Mouse (Mus musculus) hindbrain, embryonic 14.5 days (tissue): Measurements from ENCODE around the gene Klf9. TPM values are rescaled to one million over a fixed set of nuclear protein-coding genes. Genes with fewer than 3 reads are reported as not detected.

Source experiments
- ATAC-seq: fragments of 200-750 bp; cut with Nextera tagmentation; 2 replicates; pipeline ENCODE4 v1.8.0; 2017; ENCODE audit warnings: moderate number of reproducible peaks, mild to moderate bottlenecking, moderate TSS enrichment, moderate library complexity; ENCODE audit not compliant: low FRiP score
- DNase-seq: peaks from one replicate; pipeline ENCODE4 v3.0.0-alpha.2; 2015; ENCODE audit warnings: low spot score
- H3K27ac ChIP-seq: fragments of 300-500 bp; sonication (generic); 2 replicates; pipeline ENCODE4 v1.5.1; 2014; ENCODE audit warnings: mild to moderate bottlenecking, moderate library complexity
- H3K27me3 ChIP-seq: fragments of 300-500 bp; sonication (generic); 2 replicates; pipeline ENCODE4 v1.6.1; 2014; ENCODE audit warnings: mild to moderate bottlenecking, low read length, mixed read lengths; ENCODE audit not compliant: control insufficient read depth, insufficient read depth
- H3K36me3 ChIP-seq: fragments of 300-500 bp; sonication (generic); replicated peaks from 2 replicates; pipeline ENCODE4 v1.6.1; 2014; ENCODE audit not compliant: control insufficient read depth, insufficient read depth
- H3K4me1 ChIP-seq: fragments of 300-500 bp; sonication (generic); replicated peaks from 2 replicates; pipeline ENCODE4 v1.6.1; 2014; ENCODE audit warnings: antibody characterized with exemption, low read length, mixed read lengths; ENCODE audit not compliant: control insufficient read depth, insufficient read depth
- H3K4me2 ChIP-seq: fragments of 300-500 bp; sonication (generic); replicated peaks from 2 replicates; pipeline ENCODE4 v1.6.1; 2014; ENCODE audit warnings: mild to moderate bottlenecking, moderate library complexity
- H3K4me3 ChIP-seq: fragments of 300-500 bp; sonication (generic); replicated peaks from 2 replicates; pipeline ENCODE4 v1.5.1; 2014; ENCODE audit warnings: mild to moderate bottlenecking, low read length
- H3K9ac ChIP-seq: fragments of 300-500 bp; sonication (generic); 2 replicates; pipeline ENCODE4 v1.6.1; 2014
- H3K9me3 ChIP-seq: fragments of 300-500 bp; sonication (generic); 2 replicates; pipeline ENCODE4 v1.6.1; 2016; ENCODE audit warnings: low read length; ENCODE audit not compliant: control insufficient read depth
- WGBS: fragments of 180-500 bp; shearing (Covaris S2); extraction: QIAGEN DNeasy Blood & Tissue Kit; methylation state at CpG from one replicate; pipeline ENCODE4 v1.1.7; 2014; 5-methylcytosine and 5-hydroxymethylcytosine counted together
- polyA plus RNA-seq: library from polyadenylated mRNA; unstranded; fragments of >200 nt; fragmentation: Nextera tagmentation; extraction: Ambion mirVana; gene quantifications from 2 replicates; pipeline ENCODE4 v1.2.1, GENCODE M21; 2014

Klf9 gene
- polyA plus RNA-seq, result 2.4 and 3.3 TPM in 2 replicates

GRCm38 (mm10) chr19:23140689-23141317 lies at the start of gene Klf9:
Klf9 (plus strand) TSS chr19:23141226.
- peak within 1 kb of the TSS; percentile 89 for H3K4me2 ChIP-seq
- DNase-seq (peak; percentile 86), ATAC-seq (peak; percentile 94)
- peaks cover 20% of the 10 kb centered on the region for H3K4me1 ChIP-seq
- H3K9me3 ChIP-seq, result no peaks in the 10 kb centered on the region
- H3K36me3 ChIP-seq, result no peaks in the 10 kb centered on the region
- peak within 1 kb of the TSS; percentile 64 for H3K4me3 ChIP-seq
- peak within 1 kb of the TSS; percentile 69 for H3K27ac ChIP-seq
- H3K27me3 ChIP-seq, result peaks cover 66% of the 10 kb centered on the region
- H3K9ac ChIP-seq, result peak within 1 kb of the TSS; percentile 56
- WGBS, result under 1% methylated on average over 52 of the region's 52 CpGs

DNA sequence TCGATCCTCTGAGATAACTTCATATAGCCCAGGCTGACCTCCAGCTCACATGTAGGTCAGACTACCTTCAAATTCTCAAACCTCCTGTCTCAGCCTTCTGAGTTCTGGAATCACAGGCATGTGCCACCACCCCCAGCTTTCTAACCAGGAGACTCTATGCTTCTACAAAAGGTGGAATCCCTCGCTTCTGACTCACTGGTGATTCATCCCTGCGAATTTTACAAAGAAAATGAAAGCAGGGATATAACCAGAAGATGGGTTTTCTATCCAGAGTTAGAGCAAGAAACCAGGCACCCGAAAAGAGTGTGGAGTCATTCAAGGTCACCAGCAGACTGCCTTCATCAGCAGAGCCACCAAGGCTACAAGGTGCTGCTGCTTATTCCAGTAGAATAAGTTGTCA lies 49.4 kb upstream of the Klf9 start:
- H3K9ac ChIP-seq, result no peak overlapping the region
- H3K27me3 ChIP-seq, result no peaks in the 10 kb centered on the region
- no peak overlapping the region for H3K4me2 ChIP-seq
- H3K36me3 ChIP-seq, result no peaks in the 10 kb centered on the region
- no peak for DNase-seq
- 90% methylated on average over 4 of the region's 4 CpGs for WGBS
- peaks cover 3% of the 10 kb centered on the region; the same call in 1 of the 2 replicates for H3K9me3 ChIP-seq
- H3K4me1 ChIP-seq, result no peaks in the 10 kb centered on the region
- ATAC-seq, result no peak
- H3K27ac ChIP-seq, result no peak overlapping the region
- no peak overlapping the region for H3K4me3 ChIP-seq

- H3K9me3 ChIP-seq, result peaks cover 6% of the 10 kb centered on the region; the same call in 1 of the 2 replicates
- H3K27ac ChIP-seq, result no peak overlapping the region
- no peaks in the 10 kb centered on the region for H3K27me3 ChIP-seq
- H3K4me2 ChIP-seq, result no peak overlapping the region
- ATAC-seq (no peak), DNase-seq (no peak)
- no peak overlapping the region for H3K4me3 ChIP-seq
- WGBS, result 88% methylated on average over 5 of the region's 5 CpGs
- no peaks in the 10 kb centered on the region for H3K36me3 ChIP-seq
- H3K9ac ChIP-seq, result no peak overlapping the region
- no peaks in the 10 kb centered on the region for H3K4me1 ChIP-seq
Observed at GRCm38 (mm10) chr19:23093548-23093947, 47.5 kb upstream of the Klf9 start.

DNA sequence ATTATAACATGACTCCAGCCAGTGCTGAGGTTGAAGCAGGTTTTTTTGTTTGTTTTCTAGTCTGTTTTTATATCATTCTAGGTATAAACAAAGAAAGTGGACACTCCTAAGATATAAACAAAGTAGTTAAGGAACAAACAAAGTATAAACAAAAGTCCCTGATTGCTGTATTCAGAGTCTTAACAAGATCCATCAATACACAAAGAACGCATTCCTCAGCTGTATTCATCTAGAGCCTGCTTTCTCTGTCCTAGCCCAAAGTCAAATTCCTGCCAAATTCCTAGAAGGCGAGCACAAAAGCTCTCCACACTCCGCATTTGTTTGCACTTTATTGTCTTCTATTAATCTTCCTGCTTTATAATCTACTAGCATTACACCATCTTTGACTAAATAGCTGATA lies 46.1 kb upstream of the Klf9 start:
- no peak for ATAC-seq
- no peak overlapping the region for H3K4me3 ChIP-seq
- no peaks in the 10 kb centered on the region for H3K4me1 ChIP-seq
- no peak for DNase-seq
- no peak overlapping the region for H3K4me2 ChIP-seq
- H3K36me3 ChIP-seq, result no peaks in the 10 kb centered on the region
- H3K27me3 ChIP-seq, result no peaks in the 10 kb centered on the region
- H3K27ac ChIP-seq, result no peak overlapping the region
- peaks cover 6% of the 10 kb centered on the region; the same call in 1 of the 2 replicates for H3K9me3 ChIP-seq
- 44% methylated on average over 3 of the region's 3 CpGs for WGBS
- H3K9ac ChIP-seq, result no peak overlapping the region

- Histone ChIP-seq H3K4me2 (no peak overlapping the region), H3K9me3 (no peaks in the 10 kb centered on the region), H3K9ac (no peak overlapping the region), H3K4me3 (no peak overlapping the region), H3K4me1 (no peaks in the 10 kb centered on the region), H3K27me3 (no peaks in the 10 kb centered on the region), H3K27ac (no peak overlapping the region), H3K36me3 (no peaks in the 10 kb centered on the region)
- ATAC-seq (no peak), DNase-seq (no peak)
- 82% methylated on average over 5 of the region's 5 CpGs for WGBS
Observed at GRCm38 (mm10) chr19:23106859-23107258, 34.2 kb upstream of the Klf9 start.

DNA sequence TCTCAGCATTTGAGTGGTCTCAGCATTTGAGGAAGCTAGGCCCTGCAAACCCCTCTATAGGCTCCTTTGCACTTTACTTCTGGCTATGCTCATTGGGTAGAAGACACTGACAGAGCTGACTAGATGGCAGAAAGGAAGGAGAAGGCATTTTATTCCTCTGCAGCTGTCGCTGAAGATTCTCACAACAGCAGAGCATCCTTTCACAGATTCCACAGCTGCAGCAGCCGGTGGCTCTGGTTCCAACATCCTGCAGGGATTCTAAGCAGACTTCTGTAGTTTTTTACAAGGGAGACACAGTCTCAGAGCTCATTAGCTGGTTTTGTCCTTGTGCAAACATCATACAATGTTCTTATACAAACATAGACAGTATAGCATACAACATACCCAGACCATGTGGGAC lies 33.7 kb upstream of the Klf9 start:
- Histone ChIP-seq H3K9ac (no peak overlapping the region), H3K36me3 (no peaks in the 10 kb centered on the region), H3K4me2 (no peak overlapping the region), H3K27ac (no peak overlapping the region), H3K27me3 (no peaks in the 10 kb centered on the region), H3K4me1 (no peaks in the 10 kb centered on the region), H3K9me3 (no peaks in the 10 kb centered on the region), H3K4me3 (no peak overlapping the region)
- WGBS, result 63% methylated on average over 2 of the region's 2 CpGs
- DNase-seq, result no peak
- ATAC-seq, result no peak

DNA sequence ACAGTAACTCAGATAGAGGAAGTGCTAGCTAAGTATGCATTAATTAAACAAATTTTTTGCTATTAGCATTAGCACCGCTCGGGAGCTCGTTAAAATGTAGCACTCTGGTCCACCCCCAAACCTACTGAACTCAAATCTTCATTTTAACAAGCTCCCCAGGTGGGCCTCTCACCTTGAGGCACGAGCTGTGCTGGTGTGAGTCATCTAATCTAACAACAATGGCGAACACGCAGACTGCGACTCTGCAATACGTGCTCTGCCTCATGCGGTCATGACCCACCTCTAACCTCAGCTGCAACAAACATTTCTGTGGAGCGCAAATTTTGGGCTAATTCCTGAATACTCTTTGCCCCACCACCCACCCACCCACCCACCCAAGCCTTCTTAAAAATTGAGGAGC lies 19.2 kb upstream of the Klf9 start:
- WGBS, result 42% methylated on average over 10 of the region's 10 CpGs
- H3K4me2 ChIP-seq, result no peak overlapping the region
- DNase-seq (no peak), ATAC-seq (no peak)
- H3K9me3 ChIP-seq, result no peaks in the 10 kb centered on the region
- H3K4me1 ChIP-seq, result no peaks in the 10 kb centered on the region
- H3K4me3 ChIP-seq, result no peak overlapping the region
- no peak overlapping the region for H3K27ac ChIP-seq
- H3K27me3 ChIP-seq, result no peaks in the 10 kb centered on the region
- H3K9ac ChIP-seq, result no peak overlapping the region
- H3K36me3 ChIP-seq, result no peaks in the 10 kb centered on the region

- Histone ChIP-seq H3K4me2 (no peak overlapping the region), H3K4me3 (no peak overlapping the region), H3K27me3 (no peaks in the 10 kb centered on the region), H3K9ac (no peak overlapping the region), H3K4me1 (no peaks in the 10 kb centered on the region), H3K9me3 (no peaks in the 10 kb centered on the region), H3K36me3 (no peaks in the 10 kb centered on the region), H3K27ac (no peak overlapping the region)
- no peak for ATAC-seq
- WGBS, result 83% methylated on average over 7 of the region's 7 CpGs
- DNase-seq, result no peak
Observed at GRCm38 (mm10) chr19:23124023-23124550, 16.9 kb upstream of the Klf9 start.

GRCm38 (mm10) chr19:23125227-23126150 lies 15.5 kb upstream of the Klf9 start:
- H3K4me1 ChIP-seq, result no peaks in the 10 kb centered on the region
- no peak overlapping the region for H3K4me2 ChIP-seq
- no peaks in the 10 kb centered on the region for H3K9me3 ChIP-seq
- H3K27ac ChIP-seq, result no peak overlapping the region
- H3K27me3 ChIP-seq, result no peaks in the 10 kb centered on the region
- no peak for DNase-seq
- H3K9ac ChIP-seq, result no peak overlapping the region
- WGBS, result 74% methylated on average over 9 of the region's 9 CpGs
- no peak for ATAC-seq
- H3K4me3 ChIP-seq, result no peak overlapping the region
- H3K36me3 ChIP-seq, result no peaks in the 10 kb centered on the region
